Mouse (Mus musculus) adrenal gland, adult 8-10 months (tissue): ENCODE data around the gene Clec18a. TPM values are rescaled to one million over a fixed set of nuclear protein-coding genes. Genes with fewer than 3 reads are reported as not detected.

Source experiments
- microRNA-seq, 2 experiments: library from miRNA; unstranded; fragments of <30 nt; microRNA quantifications; one replicate each; pipeline ENCODE4 v1.2.0; 2022
- total RNA-seq, 4 experiments: library from RNA; stranded (reverse); gene quantifications; 2 replicates each; pipeline ENCODE4 v1.2.4; 2022

Clec18a gene
- total RNA-seq, 4 experiments from 2014 or later = not detected

Small RNA genes within 50 kb of the gene (microRNA-seq; reads per million reads assigned to microRNA genes)
- gene Gm24103 (0 reads per million in 2 experiments), gene Mir3473d (0 to 0.18 reads per million in 2 experiments)

Other genes with a start within 250 kb of the Clec18a start
- 100 to 1,000 TPM in 1 of 4 experiments, 10 to 100 TPM in 3; 76.3 to 100 (median 88.2) TPM for gene Cog4, start 245.8 kb downstream of the Clec18a start, total RNA-seq
- gene Sf3b3, start 245.6 kb downstream of the Clec18a start, total RNA-seq = 10 to 100 TPM; 68.4 to 87.8 (median 77.1) TPM
- gene Fuk, start 189.9 kb downstream of the Clec18a start, total RNA-seq = 10 to 100 TPM; 11.1 to 19.0 (median 15.8) TPM
- gene St3gal2, start 172.5 kb downstream of the Clec18a start, total RNA-seq = 10 to 100 TPM; 19.1 to 41.1 (median 27.7) TPM
- gene Ddx19a, start 94.6 kb downstream of the Clec18a start, total RNA-seq = 10 to 100 TPM; 38.7 to 52.2 (median 44.5) TPM
- 10 to 100 TPM; 10.1 to 14.3 (median 12.9) TPM for gene Ddx19b, start 60.7 kb downstream of the Clec18a start, total RNA-seq
- gene Aars, start 59.3 kb downstream of the Clec18a start, total RNA-seq = 100 to 1,000 TPM in 3 of 4 experiments, 10 to 100 TPM in 1; 97.1 to 142 (median 126) TPM
- gene Exosc6, start 36.1 kb downstream of the Clec18a start, total RNA-seq = not detected
- gene Pdpr, start 2.2 kb upstream of the Clec18a start, total RNA-seq = 10 to 100 TPM; 36.7 to 47.4 (median 43.6) TPM
- gene Glg1, start 166.8 kb upstream of the Clec18a start, total RNA-seq = 100 to 1,000 TPM; 134 to 184 (median 162) TPM
- gene Rfwd3, start 207.8 kb upstream of the Clec18a start, total RNA-seq = 10 to 100 TPM; 66.0 to 70.6 (median 68.9) TPM
- gene Mlkl, start 245.8 kb upstream of the Clec18a start, total RNA-seq = 10 to 100 TPM in 2 of 4 experiments, 1 to 10 TPM in 2; 7.0 to 26.7 (median 11.4) TPM